Mouse (Mus musculus): Measurements from ENCODE around the gene Zfp39. TPM values are rescaled to one million over a fixed set of nuclear protein-coding genes. Genes with fewer than 3 reads are reported as not detected.
"Not testable (repeated sequence)": the region's sequence is repeated elsewhere in the genome, so short reads cannot be mapped to it uniquely, and the experiment has no call there.

Gene Zfp39
- polyA plus RNA-seq, 1 experiment, result 0.10 TPM

DNA sequence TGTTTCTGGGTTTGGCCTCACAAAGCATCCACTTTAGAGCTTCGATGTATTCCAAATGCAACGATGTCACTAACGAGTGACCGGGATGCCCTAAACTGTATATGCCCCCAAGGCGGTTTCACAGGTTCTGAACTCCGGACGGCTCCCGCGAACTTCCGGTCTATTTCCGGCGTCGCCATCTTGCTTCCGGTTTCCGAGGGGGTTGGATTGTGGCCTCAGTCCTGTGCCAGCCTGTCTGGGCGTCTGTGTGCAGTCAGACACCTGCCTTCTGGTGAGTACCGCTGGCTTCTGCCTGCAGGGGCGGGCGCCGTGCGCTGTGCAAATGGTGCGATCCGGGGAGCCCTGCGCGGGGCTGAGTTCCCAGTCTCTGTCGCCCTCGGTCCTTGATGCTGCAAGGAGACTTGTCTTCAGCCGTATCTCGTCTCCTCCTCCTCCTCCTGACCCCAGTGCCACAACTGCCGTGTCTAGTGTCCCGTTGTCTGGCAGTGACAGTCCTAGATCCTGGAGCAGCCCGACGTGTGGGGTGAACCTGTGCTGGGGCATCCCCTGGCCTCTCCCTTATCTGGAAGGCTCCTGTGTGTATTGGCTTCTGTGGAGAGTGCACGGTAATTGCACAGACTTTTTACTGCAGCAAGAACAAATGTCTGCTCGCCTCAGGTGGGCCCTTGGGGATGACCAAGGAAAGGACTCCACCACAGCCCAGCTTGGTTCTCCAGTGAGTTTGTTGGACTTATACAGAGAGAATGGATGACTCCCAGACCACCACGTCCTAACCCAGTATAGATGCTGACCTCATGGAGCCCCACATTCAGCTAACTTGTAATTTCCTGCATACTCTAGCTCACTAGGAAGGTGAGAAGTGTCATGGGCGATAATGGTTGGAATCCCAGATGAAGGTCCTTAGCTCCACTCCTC is 36.7 kb downstream of the Zfp39 start, which contains the start of gene 2810021J22Rik:
2810021J22Rik (plus strand) TSS at position 178 of the 915 bp plus-strand sequence.
- peak within 1 kb of the TSS; percentile 92 for H3K4me3 ChIP-seq (replicated peaks)
- H3K9me3 ChIP-seq (ENCODE audit: control insufficient read depth, low read length), result no peaks in the 10 kb centered on the region
- H3K36me3 ChIP-seq (ENCODE audit: control insufficient read depth), result peaks cover 29% of the 10 kb centered on the region
- no peaks in the 10 kb centered on the region for H3K27me3 ChIP-seq (ENCODE audit: control insufficient read depth)
- TF ChIP-seq GATA1 (IDR thresholded peaks at IDR 0.05; ENCODE audit: low read length) (no peak; the same call in 1 of the 2 replicates), TAL1 (IDR thresholded peaks at IDR 0.05; ENCODE audit: low read length) (no peak)
- H3K4me1 ChIP-seq (ENCODE audit: control insufficient read depth), result peaks cover 27% of the 10 kb centered on the region

DNA sequence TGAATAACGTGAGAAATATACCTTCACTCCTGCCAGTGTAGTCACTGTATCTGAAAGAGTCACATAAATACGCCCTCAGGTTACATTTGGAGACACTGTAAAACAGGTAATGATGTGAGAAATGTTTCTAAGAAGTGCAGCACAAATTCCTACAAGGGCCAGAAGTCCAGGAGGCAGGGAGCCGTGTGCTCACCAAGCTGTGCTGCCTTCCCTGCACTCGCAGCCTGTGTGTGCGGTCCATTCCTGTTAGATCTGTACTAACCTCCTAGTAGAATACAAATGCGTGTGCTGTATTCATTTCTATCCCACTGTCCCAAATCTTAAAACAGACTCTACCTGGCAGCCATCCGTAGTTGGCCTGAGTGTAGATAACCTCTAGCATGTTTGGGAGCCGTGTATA is 43.3 kb downstream of the Zfp39 start:
- H3K4me3 ChIP-seq (replicated peaks), result no peak overlapping the region
- H3K36me3 ChIP-seq (ENCODE audit: control insufficient read depth), result peaks cover 51% of the 10 kb centered on the region
- no peaks in the 10 kb centered on the region for H3K27me3 ChIP-seq (ENCODE audit: control insufficient read depth)
- no peak for TF ChIP-seq GATA1 (IDR thresholded peaks at IDR 0.05; ENCODE audit: low read length)
- no peak for TF ChIP-seq TAL1 (IDR thresholded peaks at IDR 0.05; ENCODE audit: low read length)
- H3K4me1 ChIP-seq (ENCODE audit: control insufficient read depth), result no peaks in the 10 kb centered on the region
- peaks cover 27% of the 10 kb centered on the region for H3K9me3 ChIP-seq (ENCODE audit: control insufficient read depth, low read length)

DNA sequence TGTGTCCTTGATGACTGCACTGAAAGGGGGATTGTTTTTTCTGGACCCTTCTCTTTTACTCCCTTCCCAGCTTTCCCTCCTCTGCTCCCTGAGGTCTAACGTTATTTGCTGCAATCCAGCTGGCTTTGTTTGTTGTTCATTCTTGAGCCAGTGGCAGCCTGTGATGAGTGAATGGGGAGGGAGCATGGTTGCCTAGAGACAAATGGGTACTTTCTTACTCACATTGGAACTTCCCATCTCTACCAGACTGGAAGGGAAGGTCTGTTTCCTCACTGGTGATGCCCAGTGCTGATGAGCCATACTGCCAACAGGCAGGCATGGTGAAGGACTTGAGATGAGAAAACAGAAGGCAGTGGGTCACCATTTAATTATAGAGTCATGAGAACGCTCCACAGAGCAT is 54.3 kb downstream of the Zfp39 start:
- no peaks in the 10 kb centered on the region for H3K27me3 ChIP-seq (ENCODE audit: control insufficient read depth)
- peaks cover 21% of the 10 kb centered on the region for H3K4me1 ChIP-seq (ENCODE audit: control insufficient read depth)
- H3K36me3 ChIP-seq (ENCODE audit: control insufficient read depth), result peaks cover 44% of the 10 kb centered on the region
- TF ChIP-seq GATA1 (IDR thresholded peaks at IDR 0.05; ENCODE audit: low read length) (no peak), TAL1 (IDR thresholded peaks at IDR 0.05; ENCODE audit: low read length) (no peak)
- H3K9me3 ChIP-seq (ENCODE audit: control insufficient read depth, low read length), result no peaks in the 10 kb centered on the region
- no peak overlapping the region for H3K4me3 ChIP-seq (replicated peaks)

DNA sequence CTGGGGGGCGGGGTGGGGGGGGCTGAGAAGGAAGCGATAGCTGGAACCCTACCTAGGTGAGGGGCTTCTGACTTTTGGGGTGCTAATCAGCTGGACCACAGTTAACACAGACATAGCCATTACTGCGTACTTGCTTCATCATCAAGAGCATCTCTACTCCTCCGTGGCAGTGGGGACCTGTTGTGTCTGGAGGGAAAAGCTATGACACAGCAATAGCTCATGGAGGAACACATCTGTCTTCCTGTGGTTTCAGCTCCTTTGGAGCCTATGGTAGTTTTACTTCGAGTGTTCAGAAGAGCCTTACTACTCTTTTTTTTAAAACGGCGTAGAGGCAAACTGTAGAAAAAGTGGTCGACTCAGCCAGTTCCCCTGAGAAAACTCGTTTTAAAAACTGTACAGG is 56.4 kb downstream of the Zfp39 start:
- Histone ChIP-seq H3K9me3 (ENCODE audit: control insufficient read depth, low read length) (no peaks in the 10 kb centered on the region), H3K4me1 (ENCODE audit: control insufficient read depth) (peaks cover 21% of the 10 kb centered on the region), H3K27me3 (ENCODE audit: control insufficient read depth) (no peaks in the 10 kb centered on the region), H3K36me3 (ENCODE audit: control insufficient read depth) (peaks cover 34% of the 10 kb centered on the region), H3K4me3 (replicated peaks) (peak overlapping the region; percentile 80)
- no peak for TF ChIP-seq TAL1 (IDR thresholded peaks at IDR 0.05; ENCODE audit: low read length)
- no peak for TF ChIP-seq GATA1 (IDR thresholded peaks at IDR 0.05; ENCODE audit: low read length)

DNA sequence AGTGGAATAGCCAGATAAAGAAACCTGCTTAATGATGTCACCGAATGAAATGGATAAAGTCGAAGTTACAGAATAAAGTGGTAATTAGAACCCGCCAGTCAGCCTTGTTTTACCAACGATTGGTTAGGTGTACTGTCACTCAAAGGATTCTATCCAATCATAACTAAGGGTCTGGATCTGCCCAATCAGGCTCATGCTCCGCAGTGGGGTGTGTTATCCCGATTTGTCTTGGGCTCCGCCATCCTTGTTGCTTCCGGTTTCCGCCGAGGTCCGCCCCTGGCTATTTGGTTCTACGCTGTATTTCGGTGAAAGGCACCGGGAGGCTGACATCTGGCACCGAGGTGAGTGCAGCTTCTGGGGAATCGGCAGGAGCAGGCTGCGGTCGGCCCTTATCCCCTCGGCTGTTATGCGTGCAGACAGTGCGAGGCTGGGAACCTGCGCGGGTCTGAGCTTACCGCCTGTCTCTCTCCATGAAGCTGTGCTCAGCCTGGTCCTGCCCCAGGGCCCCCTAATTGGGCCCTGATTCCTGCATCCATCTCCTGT is 57.0 kb downstream of the Zfp39 start, which contains the start of gene Gm12258:
Gm12258 (plus strand) TSS at position 240 of the 543 bp plus-strand sequence.
- TF ChIP-seq TAL1 (IDR thresholded peaks at IDR 0.05; ENCODE audit: low read length) (no peak), GATA1 (IDR thresholded peaks at IDR 0.05; ENCODE audit: low read length) (no peak)
- peaks cover 21% of the 10 kb centered on the region for H3K4me1 ChIP-seq (ENCODE audit: control insufficient read depth)
- H3K27me3 ChIP-seq (ENCODE audit: control insufficient read depth), result no peaks in the 10 kb centered on the region
- no peaks in the 10 kb centered on the region for H3K9me3 ChIP-seq (ENCODE audit: control insufficient read depth, low read length)
- peaks cover 29% of the 10 kb centered on the region for H3K36me3 ChIP-seq (ENCODE audit: control insufficient read depth)
- H3K4me3 ChIP-seq (replicated peaks), result peak within 1 kb of the TSS; percentile 80

DNA sequence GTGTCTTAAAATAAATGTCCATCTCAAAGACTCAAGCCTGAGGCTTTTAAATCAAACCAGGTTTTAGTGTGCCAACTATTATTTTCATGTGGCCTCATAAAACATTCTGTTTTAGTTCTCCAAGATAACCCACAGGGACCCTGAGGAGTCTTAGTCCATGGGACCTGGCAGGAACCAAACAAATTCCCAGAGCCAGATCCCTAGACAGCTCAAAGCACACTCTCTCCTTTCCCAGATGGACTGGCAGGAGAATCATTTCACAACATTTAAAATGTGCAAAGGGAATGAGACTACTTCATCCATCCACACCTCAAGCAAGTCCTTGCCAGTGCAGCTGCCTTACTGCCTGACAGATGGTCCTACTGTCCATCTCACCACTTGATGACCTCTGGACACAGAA is 65.1 kb downstream of the Zfp39 start, which contains the start of gene Olfr311:
Olfr311 (plus strand) TSS at position 301 of the 400 bp plus-strand sequence.
- not testable (repeated sequence) for H3K9me3 ChIP-seq (ENCODE audit: control insufficient read depth, low read length); H3K27me3 ChIP-seq (ENCODE audit: control insufficient read depth)

More for the DNA sequence above, 65.1 kb downstream of the Zfp39 start, which contains the start of gene Olfr311:
- not testable (repeated sequence) for H3K4me3 ChIP-seq (replicated peaks); H3K36me3 ChIP-seq (ENCODE audit: control insufficient read depth); H3K4me1 ChIP-seq (ENCODE audit: control insufficient read depth)

Other genes with a start within 250 kb of the Zfp39 start
- 0.04 and 0.05 TPM in 2 replicates for gene Olfr322, start 245.4 kb downstream of the Zfp39 start, polyA plus RNA-seq (2012)
- not detected in 2 replicates for gene Olfr320, start 223.1 kb downstream of the Zfp39 start, polyA plus RNA-seq (2012)
- gene Olfr319, start 205.1 kb downstream of the Zfp39 start, polyA plus RNA-seq (2012), result not detected in 2 replicates
- not detected in 2 replicates for gene Olfr318, start 180.2 kb downstream of the Zfp39 start, polyA plus RNA-seq (2012)
- not detected in 2 replicates for gene Olfr317, start 165.0 kb downstream of the Zfp39 start, polyA plus RNA-seq (2012)
- gene Olfr316, start 151.5 kb downstream of the Zfp39 start, polyA plus RNA-seq (2012), result not detected in 2 replicates
- not detected in 2 replicates for gene Olfr315, start 131.0 kb downstream of the Zfp39 start, polyA plus RNA-seq (2012)
- not detected in 2 replicates for gene Olfr314, start 121.3 kb downstream of the Zfp39 start, polyA plus RNA-seq (2012)
- not detected in 2 replicates for gene Fam183b, start 102.3 kb downstream of the Zfp39 start, polyA plus RNA-seq (2012)
- not detected in 2 replicates for gene Olfr313, start 89.2 kb downstream of the Zfp39 start, polyA plus RNA-seq (2012)
- gene Olfr312, start 75.0 kb downstream of the Zfp39 start, polyA plus RNA-seq (2012), result not detected in 2 replicates
- not detected in 2 replicates for gene Olfr311, start 65.0 kb downstream of the Zfp39 start, polyA plus RNA-seq (2012)
- 0.01 TPM in 1 of 2 replicates, not detected in the other for gene Gm12258, start 57.1 kb downstream of the Zfp39 start, polyA plus RNA-seq (2012)
- gene 2810021J22Rik, start 37.0 kb downstream of the Zfp39 start, polyA plus RNA-seq (2012), result 0.04 and 0.05 TPM in 2 replicates
- 3.0 and 3.5 TPM in 2 replicates for gene Btnl10, start 13.7 kb upstream of the Zfp39 start, polyA plus RNA-seq (2012)
- gene Rnf187, start 34.7 kb upstream of the Zfp39 start, polyA plus RNA-seq (2012), result 58.5 and 75.1 TPM in 2 replicates
- gene Hist3h2ba, start 44.7 kb upstream of the Zfp39 start, polyA plus RNA-seq (2012), result 5.1 and 5.4 TPM in 2 replicates
- gene Hist3h2a, start 50.5 kb upstream of the Zfp39 start, polyA plus RNA-seq (2012), result 5.7 and 9.8 TPM in 2 replicates
- gene Trim17, start 50.5 kb upstream of the Zfp39 start, polyA plus RNA-seq (2012), result 0.14 TPM in 1 of 2 replicates, not detected in the other
- 1.0 and 1.2 TPM in 2 replicates for gene Trim11, start 73.9 kb upstream of the Zfp39 start, polyA plus RNA-seq (2012)
- gene Obscn, start 232.2 kb upstream of the Zfp39 start, polyA plus RNA-seq (2012), result 0.01 and 0.03 TPM in 2 replicates

All from erythroblast, embryonic 14.5 days (primary cell).